Mouse (Mus musculus) adrenal gland, postnatal 4 days (tissue): ENCODE measurements around the gene Gphn. TPM values are rescaled to one million over a fixed set of nuclear protein-coding genes. Genes with fewer than 3 reads are reported as not detected.
"Not testable (repeated sequence)": the region's sequence is repeated elsewhere in the genome, so short reads cannot be mapped to it uniquely, and the experiment has no call there.

Experiments
- DNase-seq, 2 experiments: peaks; one replicate each; pipeline ENCODE4 v3.0.0; 2021 to 2022; ENCODE audit warnings: low spot score in 2 of 2, mixed read lengths in 2 of 2
- total RNA-seq, 2 experiments: library from RNA; stranded (reverse); gene quantifications; 2 replicates each; pipeline ENCODE4 v1.2.3; 2021

Gene Gphn
- total RNA-seq, 2 experiments from 2014 or later: 25.7 to 26.7 TPM

GRCm38 (mm10) chr12:78327946-78328345, 101.8 kb downstream of the Gphn start:
- DNase-seq: no peak

DNA sequence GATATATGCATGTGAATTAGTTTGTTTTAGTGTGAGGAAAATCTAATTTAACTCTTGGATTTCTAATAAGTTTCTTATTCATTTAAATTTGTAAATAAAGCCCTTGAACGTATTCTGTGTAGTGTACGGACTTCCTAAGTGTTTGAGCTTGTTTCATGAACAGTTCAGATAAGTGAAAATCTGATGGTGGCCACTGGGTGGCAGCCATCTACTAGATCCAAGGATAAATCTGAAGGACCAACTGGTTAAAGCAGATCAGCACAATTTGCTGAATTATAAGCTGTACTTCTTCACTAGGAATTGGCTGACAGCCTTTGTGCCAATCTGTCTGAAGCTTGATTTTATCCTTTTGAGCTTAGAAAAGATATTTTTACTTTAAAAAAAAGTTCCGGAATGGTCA, 105.9 kb downstream of the Gphn start:
- no peak for DNase-seq

GRCm38 (mm10) chr12:78356472-78356871, 130.3 kb downstream of the Gphn start:
- no peak for DNase-seq

DNA sequence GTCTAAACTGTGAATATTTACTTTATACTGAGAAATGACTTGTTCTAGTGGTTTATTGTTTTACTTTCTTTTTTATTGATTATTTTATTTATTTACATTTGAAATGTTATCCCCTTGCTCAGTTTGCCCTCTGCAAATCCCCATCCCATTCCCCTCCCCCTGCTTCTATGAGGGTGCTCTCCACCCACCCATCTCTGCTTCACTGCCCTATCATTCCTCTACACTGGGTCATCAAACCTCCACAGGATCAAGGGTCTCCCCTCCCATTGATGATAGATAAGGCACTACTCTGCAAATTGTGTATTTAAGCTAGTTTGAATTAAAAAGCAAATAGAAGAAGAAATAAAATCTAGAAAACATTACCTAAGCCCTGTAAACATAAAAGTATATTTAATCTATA, 163.1 kb downstream of the Gphn start:
- no peak for DNase-seq

DNA sequence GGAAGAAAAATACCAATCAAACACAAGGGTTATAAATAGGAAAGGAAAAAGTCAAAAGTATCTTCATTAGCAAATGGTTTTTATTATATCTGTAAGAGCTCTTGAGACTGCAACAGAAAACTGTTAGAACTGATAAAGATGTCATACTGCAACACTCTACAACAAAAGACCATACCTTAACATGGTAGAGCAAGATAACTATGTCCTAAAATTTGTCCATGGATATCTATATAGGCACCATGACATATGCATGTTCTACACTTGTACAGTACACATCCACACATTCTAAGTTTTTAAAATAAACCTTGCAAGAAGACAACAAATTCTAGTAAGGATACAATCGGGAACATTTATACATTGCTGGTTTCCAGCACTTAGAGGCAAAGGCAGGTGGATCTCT, 169.1 kb downstream of the Gphn start:
- no peak for DNase-seq

- not testable (repeated sequence) for DNase-seq
Observed at GRCm38 (mm10) chr12:78407518-78407917, 181.3 kb downstream of the Gphn start.

DNA sequence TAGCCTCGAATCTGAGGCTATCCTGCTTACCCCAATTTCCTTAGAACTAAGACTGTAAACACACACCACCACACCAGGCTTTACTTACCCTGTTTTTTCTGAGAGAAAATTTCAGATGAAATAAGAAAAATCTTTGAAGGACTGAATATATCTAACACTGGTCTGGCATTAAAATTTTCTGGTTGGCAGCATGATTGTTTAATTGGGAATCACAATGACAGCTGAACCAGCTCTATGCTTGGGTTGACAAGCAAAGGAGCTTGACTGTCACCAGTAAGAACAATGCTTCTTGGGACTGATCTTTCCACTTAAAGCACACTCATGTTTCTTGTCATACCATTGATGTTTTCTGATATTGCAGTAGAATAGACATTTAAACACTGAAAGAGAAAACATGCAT, 296.0 kb downstream of the Gphn start:
- no peak for DNase-seq

DNA sequence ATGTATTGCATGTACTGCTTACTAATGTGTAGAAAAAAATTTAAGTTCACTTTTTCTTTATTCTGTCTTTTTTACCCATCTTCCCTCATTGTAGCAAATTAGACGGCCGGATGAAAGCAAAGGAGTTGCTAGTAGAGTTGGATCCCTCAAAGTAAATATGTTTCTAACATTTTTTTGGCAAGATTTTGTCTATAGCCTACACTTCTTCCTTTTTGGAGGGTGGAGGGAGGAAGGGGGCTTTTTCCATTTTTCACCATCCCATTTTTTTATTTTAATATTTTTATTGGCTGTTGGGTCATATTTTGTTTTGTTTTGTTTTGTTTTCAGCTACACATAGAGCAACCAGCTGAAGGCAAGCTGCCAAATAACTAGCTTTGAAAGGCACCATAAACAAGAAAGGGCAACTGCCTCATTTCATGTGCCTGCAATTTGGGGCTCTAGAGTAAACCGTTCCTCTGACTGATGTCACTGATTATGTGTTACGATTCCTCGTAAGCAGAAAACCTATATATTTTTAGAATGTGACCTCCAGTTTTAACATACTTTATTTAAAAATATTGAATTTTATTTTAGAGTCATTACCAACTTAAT, 296.7 kb downstream of the Gphn start:
- DNase-seq: no peak

GRCm38 (mm10) chr12:78537590-78537989, 311.4 kb downstream of the Gphn start:
- not testable (repeated sequence) for DNase-seq

DNA sequence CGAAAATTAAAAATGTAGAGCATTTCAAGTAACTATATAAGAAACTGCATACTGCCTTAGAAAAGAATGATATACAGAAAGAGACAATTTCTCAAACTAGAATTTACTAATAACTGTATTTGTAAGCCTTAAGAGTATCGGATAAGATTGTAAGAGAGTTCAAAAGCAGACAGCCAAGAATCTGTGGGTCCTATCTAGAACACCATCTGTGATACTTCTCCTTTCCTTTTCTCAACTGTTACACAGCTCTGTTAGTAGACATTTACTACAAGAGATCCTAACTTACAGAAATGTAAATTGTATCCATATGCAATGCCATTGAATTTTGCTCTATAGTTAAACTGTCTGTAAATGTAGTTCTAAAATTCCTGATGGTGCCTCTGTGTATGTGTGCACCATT, 324.7 kb downstream of the Gphn start:
- no peak for DNase-seq

- DNase-seq: no peak
Observed at GRCm38 (mm10) chr12:78631816-78632215, 405.6 kb downstream of the Gphn start.

DNA sequence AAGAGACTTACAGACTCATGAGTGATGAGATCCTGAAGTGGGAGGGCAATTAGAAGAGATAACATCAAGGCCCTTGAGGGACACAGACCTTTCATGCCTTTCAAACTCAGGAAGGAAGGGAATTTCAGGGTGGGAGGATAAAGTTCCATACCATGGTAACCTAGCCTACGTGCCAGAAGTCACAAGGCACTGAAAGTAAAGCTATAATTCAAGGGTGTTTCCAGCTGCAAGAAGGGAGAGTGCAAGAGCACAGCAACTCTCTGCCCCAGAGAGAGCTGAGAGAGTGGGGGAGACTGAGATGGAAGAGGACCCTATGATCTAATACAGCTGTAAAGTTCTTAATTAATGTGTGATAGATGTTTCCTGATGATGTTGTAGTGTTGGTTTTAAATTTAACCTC, 413.3 kb downstream of the Gphn start:
- no peak for DNase-seq

- DNase-seq: no peak
Observed at GRCm38 (mm10) chr12:78640086-78640485, 413.9 kb downstream of the Gphn start.

DNA sequence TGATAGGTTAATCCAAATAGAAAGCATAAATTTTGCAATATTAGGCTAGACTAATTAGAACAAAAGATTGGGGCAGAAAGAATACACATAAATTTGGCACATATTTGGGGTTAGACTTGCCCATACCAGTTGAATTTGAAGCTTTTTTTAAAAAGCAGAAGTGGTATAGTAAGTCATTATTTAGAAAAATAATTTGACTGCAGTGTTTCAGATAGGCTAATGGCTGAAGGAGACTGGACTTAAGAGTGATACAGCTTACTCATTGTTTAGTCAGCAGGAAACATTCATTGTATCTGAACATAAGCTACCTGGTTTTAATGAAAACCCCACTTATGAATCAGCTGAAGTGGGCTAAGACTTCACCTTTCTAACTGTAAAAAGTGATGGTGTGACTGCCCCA, 415.0 kb downstream of the Gphn start:
- DNase-seq: no peak

DNA sequence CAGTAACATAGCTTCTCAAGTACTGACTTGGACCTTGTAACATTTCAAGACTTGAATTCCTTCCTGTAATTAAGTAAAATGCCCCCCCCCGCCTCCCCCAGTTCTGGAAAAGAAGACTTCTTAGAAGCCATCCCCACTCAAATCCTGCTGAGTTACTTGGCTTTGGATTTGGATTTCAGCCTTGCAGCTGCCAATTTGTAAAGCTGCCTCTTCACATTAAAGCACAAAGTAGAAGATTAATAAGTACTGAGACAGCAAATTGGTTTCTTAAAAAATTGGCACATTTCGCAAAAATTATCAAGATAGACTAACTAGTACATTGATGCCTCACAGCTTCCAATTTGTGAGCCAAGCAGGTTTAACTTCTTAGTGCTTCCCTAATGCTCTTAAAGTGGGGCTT, 417.5 kb downstream of the Gphn start:
- DNase-seq: no peak

DNA sequence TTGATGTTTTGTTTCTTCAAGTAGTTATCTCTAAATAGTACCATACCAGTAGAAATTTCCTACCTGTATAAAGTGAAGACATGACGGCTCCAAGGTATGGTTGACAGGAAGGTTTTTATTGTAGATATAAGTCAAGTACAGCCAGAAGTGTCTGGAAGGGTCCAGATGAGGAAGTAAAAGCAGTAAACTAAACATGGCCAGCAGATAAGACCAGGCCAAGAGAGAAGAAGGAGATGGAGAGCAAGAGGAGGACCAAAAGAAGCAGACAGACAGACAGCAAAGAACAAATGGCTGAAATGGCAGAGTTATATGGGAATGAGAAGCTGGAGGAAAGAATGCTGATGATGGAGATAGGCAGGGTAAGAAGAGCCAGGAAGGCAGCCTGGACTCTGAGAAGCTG, 419.1 kb downstream of the Gphn start:
- DNase-seq: no peak

- no peak for DNase-seq
Observed at GRCm38 (mm10) chr12:78659718-78660304, 433.6 kb downstream of the Gphn start.

DNA sequence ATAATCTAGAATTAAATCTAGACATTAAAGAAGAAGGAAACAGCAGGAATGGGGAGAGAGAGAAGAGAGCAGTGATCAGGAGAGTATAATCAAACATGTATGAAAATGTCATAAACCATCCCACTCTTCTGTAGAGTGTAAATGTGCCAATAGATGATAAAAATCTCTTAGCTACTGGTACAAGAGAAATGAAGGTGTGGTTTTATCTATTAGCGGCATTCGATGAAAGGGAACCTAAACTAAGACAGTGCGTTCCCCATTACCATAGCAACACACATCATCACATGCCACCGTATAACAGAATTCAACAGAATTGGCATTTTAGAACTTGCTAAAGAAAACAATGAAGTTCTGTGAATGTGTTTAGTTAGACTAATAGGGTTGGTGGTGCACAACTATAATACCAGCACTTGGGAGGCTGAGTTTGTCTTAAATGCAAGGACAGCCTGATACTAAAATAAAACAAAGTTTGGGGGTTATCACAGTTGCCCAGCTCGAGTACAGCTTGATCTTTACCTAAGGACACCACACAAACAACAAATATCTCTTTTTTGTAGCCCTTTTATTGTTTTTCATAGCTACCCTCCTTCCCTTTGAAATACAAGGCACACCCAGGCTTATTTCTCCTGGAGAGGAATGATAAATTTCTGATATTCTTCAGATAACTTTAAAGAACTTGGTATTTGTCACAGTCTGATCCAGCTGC, 452.1 kb downstream of the Gphn start:
- DNase-seq: no peak

DNA sequence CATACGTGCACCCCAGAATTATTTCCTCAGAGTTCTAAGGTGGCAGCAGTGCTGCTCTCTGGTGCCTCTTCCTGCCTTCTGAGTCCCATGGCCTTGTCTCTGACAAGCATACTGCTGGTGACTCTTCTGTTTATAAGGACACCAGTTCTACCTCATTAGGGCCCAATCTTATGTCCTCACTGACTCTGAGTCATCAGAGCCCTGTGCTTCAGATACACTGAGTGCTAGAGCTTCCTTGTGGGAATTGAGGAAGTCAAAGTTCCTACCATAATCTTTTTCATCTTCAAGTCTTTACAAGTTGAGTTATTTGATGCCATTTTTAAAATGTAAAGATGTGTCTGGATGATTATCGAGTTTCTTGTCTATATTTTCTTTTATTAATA, 452.6 kb downstream of the Gphn start:
- no peak for DNase-seq

- DNase-seq: no peak
Observed at GRCm38 (mm10) chr12:78681048-78681447, 454.9 kb downstream of the Gphn start.

DNA sequence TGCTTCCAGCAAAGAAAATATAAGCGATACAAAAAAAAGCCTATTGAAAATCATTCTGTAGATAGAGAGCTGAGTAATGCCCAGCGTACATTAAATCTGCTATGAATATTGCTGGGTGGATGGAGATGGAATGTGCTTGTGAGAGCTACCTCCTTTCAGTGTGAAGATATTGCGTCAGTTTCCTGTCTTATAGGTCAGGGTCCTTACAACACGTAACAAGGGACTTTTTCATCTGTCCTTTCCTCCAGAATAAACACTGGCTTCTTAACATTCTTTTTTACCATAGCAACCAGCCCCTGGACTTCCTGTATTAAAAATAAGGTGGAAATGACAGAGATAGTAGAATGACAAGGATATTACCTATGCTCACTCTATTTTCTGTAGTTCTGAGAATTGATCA, 456.1 kb downstream of the Gphn start:
- DNase-seq: no peak

DNA sequence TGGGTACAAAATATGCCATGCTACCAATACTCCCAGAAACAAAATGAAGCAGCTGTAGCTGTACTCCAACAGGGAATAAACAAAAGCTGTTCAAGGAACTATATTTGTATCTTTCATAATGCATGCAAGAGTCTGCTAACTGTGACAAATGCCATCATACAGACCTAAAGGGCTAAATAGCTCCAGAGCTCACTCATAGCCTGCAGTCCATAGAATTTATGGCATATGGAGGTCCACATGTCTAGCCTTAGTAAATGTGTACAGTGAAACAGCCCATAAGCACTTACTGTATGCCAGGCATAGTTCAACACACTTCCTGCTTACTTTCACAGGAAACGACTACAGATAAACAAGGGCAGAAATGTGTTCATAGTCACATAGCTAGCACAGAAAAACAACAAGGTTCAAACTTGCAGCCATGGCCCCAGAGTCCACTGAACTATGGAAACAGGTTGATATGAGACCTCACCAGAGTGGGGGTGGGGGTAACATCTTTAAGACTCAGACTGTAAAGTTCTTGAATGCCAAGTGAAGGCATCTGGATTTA, 459.6 kb downstream of the Gphn start:
- DNase-seq: no peak

GRCm38 (mm10) chr12:78688876-78689275, 462.7 kb downstream of the Gphn start:
- no peak for DNase-seq
